Mouse (Mus musculus) midbrain, embryonic 15.5 days (tissue): ENCODE measurements around the gene Ms4a6b. TPM values are rescaled to one million over a fixed set of nuclear protein-coding genes. Genes with fewer than 3 reads are reported as not detected.
"Not testable (repeated sequence)": the region's sequence is repeated elsewhere in the genome, so short reads cannot be mapped to it uniquely, and the experiment has no call there.

ENCODE experiments used
- ATAC-seq: fragments of 200-750 bp; cut with Nextera tagmentation; replicated peaks from 2 replicates; pipeline ENCODE4 v1.8.0; 2017; ENCODE audit warnings: moderate TSS enrichment
- H3K27ac ChIP-seq: fragments of 300-500 bp; sonication (generic); 2 replicates; pipeline ENCODE4 v1.5.1; 2015; ENCODE audit warnings: mild to moderate bottlenecking, inconsistent platforms
- H3K27me3 ChIP-seq: fragments of 300-500 bp; sonication (generic); replicated peaks from 2 replicates; pipeline ENCODE4 v1.6.1; 2015; ENCODE audit warnings: inconsistent platforms
- H3K36me3 ChIP-seq: fragments of 300-500 bp; sonication (generic); replicated peaks from 2 replicates; pipeline ENCODE4 v1.6.1; 2015; ENCODE audit warnings: inconsistent platforms
- H3K4me1 ChIP-seq: fragments of 300-500 bp; sonication (generic); 2 replicates; pipeline ENCODE4 v1.6.1; 2015; ENCODE audit warnings: inconsistent platforms
- H3K4me2 ChIP-seq: fragments of 300-500 bp; sonication (generic); 2 replicates; pipeline ENCODE4 v1.6.1; 2015; ENCODE audit warnings: inconsistent platforms, mild to moderate bottlenecking, moderate library complexity
- H3K4me3 ChIP-seq: fragments of 300-500 bp; sonication (generic); 2 replicates; pipeline ENCODE4 v1.5.1; 2015; ENCODE audit warnings: mild to moderate bottlenecking, inconsistent platforms
- H3K9ac ChIP-seq: fragments of 300-500 bp; sonication (generic); 2 replicates; pipeline ENCODE4 v1.6.1; 2015; ENCODE audit warnings: mild to moderate bottlenecking, inconsistent platforms
- H3K9me3 ChIP-seq: fragments of 300-500 bp; sonication (generic); 2 replicates; pipeline ENCODE4 v1.6.1; 2016; ENCODE audit warnings: inconsistent platforms
- WGBS: fragments of 180-500 bp; shearing (Covaris S2); methylation state at CpG from one replicate; pipeline ENCODE4 v1.1.7; 2015; ENCODE audit warnings: mixed read lengths; 5-methylcytosine and 5-hydroxymethylcytosine counted together
- polyA plus RNA-seq: library from polyadenylated mRNA; unstranded; fragments of >200 nt; fragmentation: Nextera tagmentation; extraction: Ambion mirVana; gene quantifications from 2 replicates; pipeline ENCODE4 v1.2.1, GENCODE M21; 2015

Ms4a6b gene
- polyA plus RNA-seq, 1 experiment from 2014 or later, result 2.5 TPM

- Histone ChIP-seq H3K9ac (no peak overlapping the region), H3K36me3 (no peaks in the 10 kb centered on the region), H3K4me2 (no peak overlapping the region), H3K4me1 (no peaks in the 10 kb centered on the region), H3K27ac (no peak overlapping the region), H3K27me3 (no peaks in the 10 kb centered on the region), H3K4me3 (no peak overlapping the region), H3K9me3 (no peaks in the 10 kb centered on the region)
- ATAC-seq, result no peak
- WGBS, result 86% methylated on average over 6 of the region's 6 CpGs
Observed at GRCm38 (mm10) chr19:11496361-11496760, 20.0 kb upstream of the Ms4a6b start.

DNA sequence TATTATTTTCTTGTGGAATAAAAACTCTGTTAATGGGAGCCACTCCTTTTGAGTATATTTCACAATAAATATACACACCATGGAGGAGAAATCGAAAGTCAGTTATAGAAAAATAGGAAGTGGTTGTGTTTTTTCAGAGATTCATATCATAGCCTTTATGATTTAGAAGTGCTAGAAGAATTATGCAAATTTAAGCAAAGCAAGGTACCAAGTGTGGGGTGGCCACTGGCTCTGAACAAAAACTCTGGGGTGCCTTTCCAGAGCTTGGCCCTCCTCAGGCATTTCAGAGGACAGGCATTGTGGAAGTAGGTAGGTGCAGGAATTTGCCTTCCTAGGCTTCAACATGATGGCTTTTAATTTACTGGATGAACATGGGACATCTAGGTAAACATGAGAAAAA, 19.0 kb upstream of the Ms4a6b start:
- H3K9me3 ChIP-seq, H3K36me3 ChIP-seq, H3K4me1 ChIP-seq, H3K4me2 ChIP-seq, H3K27ac ChIP-seq, H3K9ac ChIP-seq, ATAC-seq, H3K4me3 ChIP-seq, H3K27me3 ChIP-seq: not testable (repeated sequence)
- 83% methylated on average over 1 of the region's 1 CpGs for WGBS

DNA sequence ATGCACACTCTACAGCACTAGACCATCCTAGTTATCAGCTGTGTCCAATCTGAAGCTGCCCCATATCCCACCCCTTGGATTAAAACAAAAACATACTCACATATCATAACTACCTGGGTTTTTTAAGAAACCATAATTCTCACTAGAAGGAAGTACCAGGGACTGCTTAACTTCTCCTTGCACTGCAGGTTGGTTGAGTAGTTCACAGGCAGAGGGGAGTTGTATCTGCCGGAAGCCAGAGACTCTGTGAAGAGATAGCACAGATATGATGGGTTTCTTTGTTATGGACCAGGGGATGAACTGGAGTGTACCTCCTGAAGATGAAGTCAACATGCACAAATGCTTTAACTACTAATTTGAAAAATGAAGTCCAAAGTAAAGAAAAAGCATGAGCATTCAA, 15.5 kb upstream of the Ms4a6b start:
- no peak for ATAC-seq

DNA sequence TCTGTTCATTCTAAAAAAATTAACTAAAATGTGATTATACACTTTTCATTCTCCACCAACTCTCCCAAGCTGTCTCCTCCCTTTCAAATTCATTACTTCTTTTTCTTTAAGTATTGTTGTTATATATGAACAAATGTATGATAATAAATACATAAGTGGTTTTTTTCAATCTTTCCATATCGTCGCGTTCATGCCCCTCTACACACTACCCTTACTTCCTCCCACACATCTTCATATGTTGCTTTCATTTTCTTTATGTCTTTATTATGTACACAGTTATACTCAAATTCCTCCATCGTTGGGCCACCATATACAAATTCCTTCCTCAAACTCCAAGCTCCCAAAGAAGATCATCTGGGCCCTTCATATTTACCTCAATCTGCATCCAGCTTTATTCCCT, 15.0 kb upstream of the Ms4a6b start:
- no peaks in the 10 kb centered on the region for H3K36me3 ChIP-seq
- no peak for ATAC-seq
- no peaks in the 10 kb centered on the region for H3K9me3 ChIP-seq
- WGBS, result 92% methylated on average over 4 of the region's 4 CpGs
- no peak overlapping the region for H3K27ac ChIP-seq
- H3K4me3 ChIP-seq, result no peak overlapping the region
- no peaks in the 10 kb centered on the region for H3K27me3 ChIP-seq
- H3K4me2 ChIP-seq, result no peak overlapping the region
- H3K9ac ChIP-seq, result no peak overlapping the region
- H3K4me1 ChIP-seq, result no peaks in the 10 kb centered on the region

More for the DNA sequence above, 15.5 kb upstream of the Ms4a6b start:
- Histone ChIP-seq H3K9me3 (no peaks in the 10 kb centered on the region), H3K4me1 (no peaks in the 10 kb centered on the region), H3K4me3 (no peak overlapping the region), H3K36me3 (no peaks in the 10 kb centered on the region), H3K27me3 (no peaks in the 10 kb centered on the region), H3K4me2 (no peak overlapping the region), H3K9ac (no peak overlapping the region), H3K27ac (no peak overlapping the region)
- 94% methylated on average over 1 of the region's 1 CpGs for WGBS

DNA sequence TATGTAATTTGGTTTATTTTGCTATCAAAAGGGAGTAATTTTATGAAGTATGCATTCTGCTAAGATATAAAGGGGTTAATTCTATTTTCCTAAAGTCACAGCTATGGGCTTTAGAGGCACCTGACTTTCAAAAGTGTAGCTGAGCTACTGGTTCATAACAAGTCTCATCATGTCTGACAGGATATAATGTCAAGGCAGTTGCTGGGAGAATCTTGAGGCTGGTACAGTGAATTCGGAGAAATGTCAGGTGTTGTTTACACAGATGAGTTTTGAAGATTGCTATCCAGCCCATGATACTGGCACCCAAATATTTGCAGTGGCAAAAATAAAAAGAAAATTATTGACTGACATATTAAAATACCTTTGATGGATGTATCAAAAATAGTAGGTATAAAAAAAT, 11.5 kb upstream of the Ms4a6b start:
- Histone ChIP-seq H3K27me3 (no peaks in the 10 kb centered on the region), H3K9ac (no peak overlapping the region), H3K4me3 (no peak overlapping the region), H3K4me2 (no peak overlapping the region), H3K36me3 (no peaks in the 10 kb centered on the region), H3K27ac (no peak overlapping the region), H3K4me1 (no peaks in the 10 kb centered on the region), H3K9me3 (no peaks in the 10 kb centered on the region)
- ATAC-seq, result no peak
- WGBS, result 82% methylated on average over 1 of the region's 1 CpGs

- 68% methylated on average over 1 of the region's 1 CpGs for WGBS
- ATAC-seq, result no peak
- Histone ChIP-seq H3K27me3 (no peaks in the 10 kb centered on the region), H3K4me1 (no peaks in the 10 kb centered on the region), H3K9ac (no peak overlapping the region), H3K4me2 (no peak overlapping the region), H3K36me3 (no peaks in the 10 kb centered on the region), H3K4me3 (no peak overlapping the region), H3K9me3 (no peaks in the 10 kb centered on the region), H3K27ac (no peak overlapping the region)
Observed at GRCm38 (mm10) chr19:11513458-11513857, 2.9 kb upstream of the Ms4a6b start.

DNA sequence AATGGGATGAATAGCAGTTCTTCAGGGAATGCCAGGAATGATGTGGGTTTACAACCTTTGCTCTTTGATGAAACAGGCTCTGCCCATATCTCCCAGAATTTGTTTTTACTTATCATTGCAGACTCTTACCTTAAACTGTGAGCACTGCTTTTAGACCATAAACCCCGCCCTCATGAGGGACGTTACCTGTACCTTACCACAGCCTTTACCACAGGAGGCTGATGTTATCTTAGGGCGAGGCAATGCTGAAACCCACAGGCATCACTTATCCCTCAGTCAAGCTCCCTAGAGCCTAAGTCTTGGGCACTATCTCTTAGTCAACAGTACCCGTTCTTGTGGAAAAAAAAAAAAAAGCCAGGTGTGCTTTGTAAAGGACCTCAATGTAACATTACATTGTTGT, 533 bp downstream of the Ms4a6b start:
- Histone ChIP-seq H3K9me3 (no peaks in the 10 kb centered on the region), H3K4me2 (no peak overlapping the region), H3K4me3 (no peak overlapping the region), H3K27ac (no peak overlapping the region), H3K27me3 (no peaks in the 10 kb centered on the region), H3K4me1 (no peaks in the 10 kb centered on the region), H3K36me3 (no peaks in the 10 kb centered on the region), H3K9ac (no peak overlapping the region)
- no peak for ATAC-seq
- 79% methylated on average over 4 of the region's 4 CpGs for WGBS

- H3K36me3 ChIP-seq, H3K4me3 ChIP-seq, H3K27ac ChIP-seq, ATAC-seq, H3K27me3 ChIP-seq, H3K9me3 ChIP-seq, H3K9ac ChIP-seq, H3K4me1 ChIP-seq, H3K4me2 ChIP-seq: not testable (repeated sequence)
- 78% methylated on average over 1 of the region's 1 CpGs for WGBS
Observed at GRCm38 (mm10) chr19:11517373-11517772, 1.1 kb downstream of the Ms4a6b start.

- not testable (repeated sequence) for H3K36me3 ChIP-seq, ATAC-seq, H3K4me2 ChIP-seq
Observed at GRCm38 (mm10) chr19:11518356-11518755, 2.0 kb downstream of the Ms4a6b start.

DNA sequence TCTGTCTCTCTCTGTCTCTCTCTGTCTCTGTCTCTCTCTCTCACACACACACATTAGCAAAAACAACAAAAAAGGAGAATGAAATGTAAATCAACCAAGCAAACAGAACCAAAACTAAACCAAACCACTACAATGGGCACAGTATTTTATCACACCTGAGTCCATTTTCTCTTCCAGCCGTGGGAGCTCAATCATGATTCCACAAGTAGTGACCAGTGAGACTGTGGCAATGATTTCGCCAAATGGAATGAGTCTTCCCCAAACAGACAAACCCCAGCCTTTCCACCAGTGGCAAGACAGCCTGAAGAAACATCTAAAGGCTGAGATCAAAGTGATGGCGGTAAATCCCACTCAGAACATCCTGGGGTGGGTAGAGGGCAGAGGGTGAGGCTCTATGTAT, 3.8 kb downstream of the Ms4a6b start:
- Histone ChIP-seq H3K9me3 (no peaks in the 10 kb centered on the region), H3K4me1 (no peaks in the 10 kb centered on the region), H3K4me2 (no peak overlapping the region), H3K27me3 (no peaks in the 10 kb centered on the region), H3K9ac (no peak overlapping the region), H3K27ac (no peak overlapping the region), H3K36me3 (no peaks in the 10 kb centered on the region), H3K4me3 (no peak overlapping the region)
- ATAC-seq, result no peak
- WGBS, result 87% methylated on average over 3 of the region's 3 CpGs

More at GRCm38 (mm10) chr19:11518356-11518755, 2.0 kb downstream of the Ms4a6b start:
- H3K4me1 ChIP-seq, H3K27me3 ChIP-seq, H3K27ac ChIP-seq, H3K4me3 ChIP-seq, H3K9me3 ChIP-seq, H3K9ac ChIP-seq: not testable (repeated sequence)
- WGBS, result 82% methylated on average over 2 of the region's 2 CpGs

DNA sequence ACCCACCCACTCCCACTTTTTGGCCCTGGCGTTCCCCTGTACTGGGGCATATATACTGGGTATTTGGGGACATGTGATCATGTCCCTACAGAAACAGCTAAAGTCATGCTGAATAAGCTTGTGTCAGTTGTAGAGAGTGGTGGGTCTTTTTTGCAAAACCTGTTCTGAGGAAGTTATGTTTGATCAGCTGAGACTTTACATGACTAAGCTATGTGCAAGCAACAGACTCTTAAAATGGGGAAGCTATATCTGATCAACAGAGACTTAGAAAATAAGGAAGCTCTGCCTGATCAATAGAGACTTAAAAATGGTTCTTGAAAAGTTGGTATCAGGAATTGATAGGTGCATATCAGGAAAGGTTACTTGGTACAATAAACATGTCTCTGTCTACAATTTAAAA, 17.1 kb downstream of the Ms4a6b start:
- H3K27me3 ChIP-seq, result no peaks in the 10 kb centered on the region
- no peak overlapping the region for H3K4me2 ChIP-seq
- H3K9me3 ChIP-seq, result no peaks in the 10 kb centered on the region
- no peak overlapping the region for H3K4me3 ChIP-seq
- H3K4me1 ChIP-seq, result no peaks in the 10 kb centered on the region
- no peak overlapping the region for H3K9ac ChIP-seq
- WGBS, result 95% methylated on average over 1 of the region's 1 CpGs
- H3K36me3 ChIP-seq, result no peaks in the 10 kb centered on the region
- no peak overlapping the region for H3K27ac ChIP-seq
- no peak for ATAC-seq

DNA sequence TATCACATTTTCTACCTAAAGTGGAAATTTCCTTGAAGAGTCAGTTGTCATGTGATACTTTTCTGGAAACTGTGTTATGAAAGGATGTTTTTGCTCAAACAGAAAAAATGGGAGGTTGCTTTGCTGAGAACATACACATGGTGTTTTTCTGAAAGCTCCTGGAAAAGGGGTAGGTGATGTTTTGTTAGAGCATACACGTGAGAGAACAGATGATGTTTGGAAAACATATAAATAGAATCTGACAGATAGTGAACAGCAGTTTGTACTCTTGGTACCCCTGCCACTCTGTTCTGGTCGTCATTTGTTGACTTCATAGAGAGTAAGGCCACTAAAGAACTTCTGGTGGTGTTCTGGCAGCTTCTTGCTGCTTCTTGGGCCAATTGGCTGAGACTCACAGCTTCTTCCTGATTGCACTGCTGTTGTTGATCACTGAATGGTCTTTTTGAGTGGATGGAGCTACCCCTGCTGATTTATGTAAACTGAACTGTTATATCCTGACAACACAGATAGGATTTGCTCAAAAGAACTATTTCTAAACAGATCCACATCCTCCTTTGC, 17.7 kb downstream of the Ms4a6b start:
- WGBS, result 71% methylated on average over 2 of the region's 2 CpGs
- no peak for ATAC-seq
- no peak overlapping the region for H3K4me3 ChIP-seq

GRCm38 (mm10) chr19:11536593-11536992, 20.3 kb downstream of the Ms4a6b start, which contains the start of gene Ms4a4d:
Gene Ms4a4d, plus strand, starts transcription at chr19:11536801.
- no peaks in the 10 kb centered on the region for H3K27me3 ChIP-seq
- H3K4me1 ChIP-seq, result no peaks in the 10 kb centered on the region
- H3K4me3 ChIP-seq, result no peak within 1 kb of the TSS
- H3K27ac ChIP-seq, result no peak within 1 kb of the TSS
- no peaks in the 10 kb centered on the region for H3K9me3 ChIP-seq
- ATAC-seq, result no peak
- no peak within 1 kb of the TSS for H3K4me2 ChIP-seq
- WGBS, result 15% methylated on average over 7 of the region's 7 CpGs
- no peak within 1 kb of the TSS for H3K9ac ChIP-seq
- H3K36me3 ChIP-seq, result no peaks in the 10 kb centered on the region

More for the DNA sequence above, 17.7 kb downstream of the Ms4a6b start:
- Histone ChIP-seq H3K36me3 (no peaks in the 10 kb centered on the region), H3K4me2 (no peak overlapping the region), H3K4me1 (no peaks in the 10 kb centered on the region), H3K27me3 (no peaks in the 10 kb centered on the region), H3K27ac (no peak overlapping the region), H3K9me3 (no peaks in the 10 kb centered on the region), H3K9ac (no peak overlapping the region)
